Mouse (Mus musculus) fibroblast of lung, adult 2 months (primary cell): ENCODE measurements at regions not wholly inside any gene's neighbourhood (a gene's known extent, or its start where the extent isn't known, plus 50 kb on each side); places are given as distances from the start of the nearest gene placed in this dataset.
A peak's percentile ranks its signal among the peaks of the same experiment; 100 is the strongest.
"Not testable (repeated sequence)": the region's sequence is repeated elsewhere in the genome, so short reads cannot be mapped to it uniquely, and the experiment has no call there.

Source experiments
- DNase-seq: peaks from one replicate; pipeline ENCODE4 v3.0.0-alpha.2; 2011; ENCODE audit warnings: low read depth

GRCm38 (mm10) chrX:19903962-19904930, 155.1 kb upstream of the Chst7 start:
- peak; percentile 75 for DNase-seq

- no peak for DNase-seq
Observed at GRCm38 (mm10) chrX:19906646-19907371, 152.6 kb upstream of the Chst7 start.

- peak; percentile 51 for DNase-seq
Observed at GRCm38 (mm10) chrX:19917001-19917400, 142.4 kb upstream of the Chst7 start.

GRCm38 (mm10) chrX:19929376-19929775, 130.0 kb upstream of the Chst7 start:
- DNase-seq, result not testable (repeated sequence)

GRCm38 (mm10) chrX:19929866-19930265, 129.5 kb upstream of the Chst7 start:
- no peak for DNase-seq

- DNase-seq, result no peak
Observed at GRCm38 (mm10) chrX:19943305-19943704, 116.1 kb upstream of the Chst7 start.
